16 mouse cellular contexts compared by ENCODE assay signal in genomic region chr12:104959966-104960365, GRCm38 (mm10). TPM values are rescaled to one million over a fixed set of nuclear protein-coding genes. Genes with fewer than 3 reads are reported as not detected.
"Had no signal": no experiment of that assay in that cellular context is flagged by ENCODE, and none has a peak within 500 bp of the region (broad histone marks: within the 10 kb centered on the region; RNA-seq: fewer than 3 reads in every experiment).

No protein-coding gene starts in this region.

- H3K27ac ChIP-seq: macrophage; midbrain, embryonic 13.5 days; midbrain, embryonic 15.5 days; neural tube, embryonic 12.5 days; stomach, embryonic 15.5 days; stomach, postnatal 0 days had no signal

- H3K36me3 ChIP-seq: midbrain, embryonic 13.5 days; midbrain, embryonic 15.5 days; neural tube, embryonic 12.5 days; stomach, embryonic 15.5 days had no signal

- H3K4me3 ChIP-seq: megakaryocyte, embryonic 14.5 days; midbrain, embryonic 13.5 days; midbrain, embryonic 15.5 days; neural tube, embryonic 12.5 days; stomach, embryonic 15.5 days had no signal

- H3K9me3 ChIP-seq: midbrain, embryonic 13.5 days; midbrain, embryonic 15.5 days; neural tube, embryonic 12.5 days; stomach, embryonic 15.5 days had no signal

- H3K27me3 ChIP-seq: megakaryocyte, embryonic 14.5 days; midbrain, embryonic 15.5 days; neural tube, embryonic 12.5 days; stomach, embryonic 15.5 days had no signal

- H3K9ac ChIP-seq: lung, embryonic 14.5 days; midbrain, embryonic 13.5 days; midbrain, embryonic 15.5 days; neural tube, embryonic 12.5 days; stomach, embryonic 15.5 days had no signal

- DNase-seq: lung, adult 18-20 months; lung, postnatal 10 days; lung, postnatal 36 days; right cerebral cortex, postnatal 14 days; thymus, adult 2 months; thymus, postnatal 25 days; thymus, postnatal 4 days had no signal

- H3K4me1 ChIP-seq: midbrain, embryonic 15.5 days; neural tube, embryonic 12.5 days had no signal

- H3K4me2 ChIP-seq: lung, embryonic 14.5 days; midbrain, embryonic 11.5 days; midbrain, embryonic 13.5 days; midbrain, embryonic 15.5 days; neural tube, embryonic 12.5 days; stomach, embryonic 15.5 days had no signal

RNA-seq across cellular contexts. Expression of gene Syne3, which starts 49.6 kb away (rescaled TPM):
- polyA plus RNA-seq: midbrain, embryonic 11.5 days had no signal
